ENCODE assay signal across 8 mouse cellular contexts in genomic region chr4:156185950-156186850, GRCm38 (mm10). TPM values are rescaled to one million over a fixed set of nuclear protein-coding genes. Genes with fewer than 3 reads are reported as not detected.
DNase-seq lines count a peak whose midpoint lies in the region; ATAC-seq and TF ChIP-seq lines count a peak whose summit lies in the region.

No protein-coding gene starts in this region.

- DNase-seq in intestine, embryonic 14.5 days (ENCODE audit: low spot score): no peak
- DNase-seq in embryo, embryonic 11 days: peak; percentile 78
- DNase-seq in frontal cortex, postnatal 25 days (ENCODE audit: low spot score in 2 of 2): peak; percentile 45 to 46
- peak; percentile 59 for DNase-seq in limb, embryonic 11.5 days (ENCODE audit: low spot score)
- peak; percentile 63 for DNase-seq in neural tube, embryonic 10.5 days (ENCODE audit: extremely low spot score, low spot score)
- no peak for DNase-seq in urinary bladder, postnatal 36 days (ENCODE audit: low spot score in 2 of 2)

- no peaks in the 10 kb centered on the region for H3K27me3 ChIP-seq in intestine, embryonic 14.5 days (replicated peaks; ENCODE audit: control insufficient read depth, insufficient read depth, low read length)
- no peaks in the 10 kb centered on the region for H3K27me3 ChIP-seq in intestine, postnatal 0 days (replicated peaks; ENCODE audit: control insufficient read depth, insufficient read depth, low read length)
- H3K27me3 ChIP-seq in limb, embryonic 11.5 days (ENCODE audit: control insufficient read depth, insufficient read depth, low read length): no peaks in the 10 kb centered on the region

- no peak overlapping the region for H3K4me3 ChIP-seq in intestine, embryonic 14.5 days (ENCODE audit: low read depth, low read length)
- no peak overlapping the region for H3K4me3 ChIP-seq in intestine, postnatal 0 days (ENCODE audit: low read depth, low read length)
- peak overlapping the region; percentile 24 for H3K4me3 ChIP-seq in limb, embryonic 11.5 days (ENCODE audit: low read depth, low read length)

- H3K4me2 ChIP-seq in intestine, embryonic 14.5 days (ENCODE audit: low read length): peak overlapping the region; percentile 32
- no peak overlapping the region for H3K4me2 ChIP-seq in intestine, postnatal 0 days (replicated peaks; ENCODE audit: low read depth)
- H3K4me2 ChIP-seq in limb, embryonic 11.5 days (ENCODE audit: low read depth, severe bottlenecking): peak overlapping the region; percentile 50

- no peak for ATAC-seq in intestine, embryonic 14.5 days (replicated peaks; ENCODE audit: low FRiP score, low TSS enrichment, low read depth)
- no peak for ATAC-seq in intestine, postnatal 0 days
- ATAC-seq in limb, embryonic 11.5 days (ENCODE audit: insufficient number of reproducible peaks, low FRiP score, low TSS enrichment, low read depth): no peak
- ATAC-seq in erythroid progenitor cell, adult 5-6 weeks (replicated peaks; ENCODE audit: low FRiP score, poor library complexity, severe bottlenecking): no peak

- peaks cover 42% of the 10 kb centered on the region for H3K36me3 ChIP-seq in intestine, embryonic 14.5 days (ENCODE audit: control insufficient read depth, insufficient read depth, low read length)
- peaks cover 24% of the 10 kb centered on the region; the same call in 1 of the 2 replicates for H3K36me3 ChIP-seq in intestine, postnatal 0 days (ENCODE audit: control insufficient read depth, insufficient read depth)
- H3K36me3 ChIP-seq in limb, embryonic 11.5 days (ENCODE audit: control insufficient read depth, insufficient read depth, low read length): peaks cover 2% of the 10 kb centered on the region

- no peak for TF ChIP-seq CTCF in intestine, postnatal 0 days (IDR thresholded peaks at IDR 0.05; ENCODE audit: low read depth)

- H3K9ac ChIP-seq in intestine, embryonic 14.5 days (ENCODE audit: low read length): peak overlapping the region; percentile 32
- no peak overlapping the region for H3K9ac ChIP-seq in intestine, postnatal 0 days (ENCODE audit: low read depth, low read length)
- peak overlapping the region; percentile 72 for H3K9ac ChIP-seq in limb, embryonic 11.5 days (ENCODE audit: low read length)

- no peaks in the 10 kb centered on the region for H3K9me3 ChIP-seq in intestine, embryonic 14.5 days (ENCODE audit: control insufficient read depth, low read length)
- H3K9me3 ChIP-seq in intestine, postnatal 0 days (ENCODE audit: control insufficient read depth): no peaks in the 10 kb centered on the region
- no peaks in the 10 kb centered on the region for H3K9me3 ChIP-seq in limb, embryonic 11.5 days (ENCODE audit: control insufficient read depth, low read length)

- H3K4me1 ChIP-seq in intestine, embryonic 14.5 days (replicated peaks; ENCODE audit: control insufficient read depth, insufficient read depth, low read length): peaks cover 20% of the 10 kb centered on the region
- peaks cover 12% of the 10 kb centered on the region; the same call in 1 of the 2 replicates for H3K4me1 ChIP-seq in intestine, postnatal 0 days (replicated peaks; ENCODE audit: control insufficient read depth, insufficient read depth, low read length)
- peaks cover 34% of the 10 kb centered on the region for H3K4me1 ChIP-seq in limb, embryonic 11.5 days (ENCODE audit: control insufficient read depth, insufficient read depth, low read length)

- H3K27ac ChIP-seq in intestine, embryonic 14.5 days (ENCODE audit: low read depth): no peak overlapping the region
- no peak overlapping the region for H3K27ac ChIP-seq in intestine, postnatal 0 days (ENCODE audit: low read depth, low read length)
- no peak overlapping the region for H3K27ac ChIP-seq in limb, embryonic 11.5 days (replicated peaks; ENCODE audit: low read depth, low read length)

- 19% methylated on average over 31 of the region's 31 CpGs for WGBS in intestine, embryonic 14.5 days
- WGBS in intestine, postnatal 0 days: 53% methylated on average over 31 of the region's 31 CpGs
- 15% methylated on average over 31 of the region's 31 CpGs for WGBS in limb, embryonic 11.5 days

RNA-seq across cellular contexts. Expression of gene Agrn, which starts 11.1 kb away (rescaled TPM):
- polyA plus RNA-seq in intestine, embryonic 14.5 days (2014; fragmentation: Nextera tagmentation; extraction: Ambion mirVana): 80.6 and 82.1 TPM in 2 replicates
- 15.1 and 17.7 TPM in 2 replicates for polyA plus RNA-seq in intestine, postnatal 0 days (2015; fragmentation: Nextera tagmentation; extraction: Ambion mirVana)
- 38.6 and 41.5 TPM in 2 replicates for polyA plus RNA-seq in limb, embryonic 11.5 days (2014; fragmentation: Nextera tagmentation; extraction: Ambion mirVana)
- 107 and 119 TPM in 2 replicates for total RNA-seq in erythroid progenitor cell, adult 5-6 weeks (2015; ENCODE audit: low replicate concordance)
- 52.9 and 82.3 TPM in 2 replicates for total RNA-seq in erythroid progenitor cell, adult 5-6 weeks (2017; ENCODE audit: low replicate concordance)

RNA-seq across cellular contexts. Expression of gene Isg15, which starts 14.4 kb away (rescaled TPM):
- 0.58 and 0.91 TPM in 2 replicates for polyA plus RNA-seq in intestine, embryonic 14.5 days (2014; fragmentation: Nextera tagmentation; extraction: Ambion mirVana)
- polyA plus RNA-seq in intestine, postnatal 0 days (2015; fragmentation: Nextera tagmentation; extraction: Ambion mirVana): 36.0 and 40.5 TPM in 2 replicates
- polyA plus RNA-seq in limb, embryonic 11.5 days (2014; fragmentation: Nextera tagmentation; extraction: Ambion mirVana): 0.20 TPM in 1 of 2 replicates, not detected in the other
- 32.8 and 101 TPM in 2 replicates for total RNA-seq in erythroid progenitor cell, adult 5-6 weeks (2015; ENCODE audit: low replicate concordance)
- 71.3 and 108 TPM in 2 replicates for total RNA-seq in erythroid progenitor cell, adult 5-6 weeks (2017; ENCODE audit: low replicate concordance)

RNA-seq across cellular contexts. Expression of gene AW011738, which starts 16.9 kb away (rescaled TPM):
- 0.69 and 1.1 TPM in 2 replicates for polyA plus RNA-seq in intestine, embryonic 14.5 days (2014; fragmentation: Nextera tagmentation; extraction: Ambion mirVana)
- 0.85 and 0.93 TPM in 2 replicates for polyA plus RNA-seq in intestine, postnatal 0 days (2015; fragmentation: Nextera tagmentation; extraction: Ambion mirVana)
- 0.28 and 0.70 TPM in 2 replicates for polyA plus RNA-seq in limb, embryonic 11.5 days (2014; fragmentation: Nextera tagmentation; extraction: Ambion mirVana)
- 12.2 and 17.3 TPM in 2 replicates for total RNA-seq in erythroid progenitor cell, adult 5-6 weeks (2015; ENCODE audit: low replicate concordance)
- 13.1 and 16.0 TPM in 2 replicates for total RNA-seq in erythroid progenitor cell, adult 5-6 weeks (2017; ENCODE audit: low replicate concordance)

RNA-seq across cellular contexts. Expression of gene Perm1, which starts 29.5 kb away (rescaled TPM):
- 0.51 and 0.54 TPM in 2 replicates for polyA plus RNA-seq in intestine, embryonic 14.5 days (2014; fragmentation: Nextera tagmentation; extraction: Ambion mirVana)
- polyA plus RNA-seq in intestine, postnatal 0 days (2015; fragmentation: Nextera tagmentation; extraction: Ambion mirVana): 0.39 and 0.47 TPM in 2 replicates
- polyA plus RNA-seq in limb, embryonic 11.5 days (2014; fragmentation: Nextera tagmentation; extraction: Ambion mirVana): 0.26 and 0.35 TPM in 2 replicates
- 4.2 and 7.2 TPM in 2 replicates for total RNA-seq in erythroid progenitor cell, adult 5-6 weeks (2015; ENCODE audit: low replicate concordance)
- 3.2 and 5.9 TPM in 2 replicates for total RNA-seq in erythroid progenitor cell, adult 5-6 weeks (2017; ENCODE audit: low replicate concordance)

RNA-seq across cellular contexts. Expression of gene Plekhn1, which starts 48.5 kb away (rescaled TPM):
- 19.7 and 20.1 TPM in 2 replicates for polyA plus RNA-seq in intestine, embryonic 14.5 days (2014; fragmentation: Nextera tagmentation; extraction: Ambion mirVana)
- 8.3 and 8.6 TPM in 2 replicates for polyA plus RNA-seq in intestine, postnatal 0 days (2015; fragmentation: Nextera tagmentation; extraction: Ambion mirVana)
- polyA plus RNA-seq in limb, embryonic 11.5 days (2014; fragmentation: Nextera tagmentation; extraction: Ambion mirVana): 20.1 and 20.2 TPM in 2 replicates
- 36.9 and 45.8 TPM in 2 replicates for total RNA-seq in erythroid progenitor cell, adult 5-6 weeks (2015; ENCODE audit: low replicate concordance)
- 23.7 and 40.3 TPM in 2 replicates for total RNA-seq in erythroid progenitor cell, adult 5-6 weeks (2017; ENCODE audit: low replicate concordance)

Comparison
In these comparisons a context has a peak if more than half of its experiments do, and no peak if none do; other contexts are left out.
1. RNA of gene Isg15, which starts 14.4 kb away (polyA plus RNA-seq): 36.0 to 40.5 TPM in intestine, postnatal 0 days; 0.58 to 0.91 TPM in intestine, embryonic 14.5 days and 0.20 TPM in limb, embryonic 11.5 days; every median in the first group is over 10 times any median in the second.
2. DNase-seq: peak in embryo, embryonic 11 days (single experiment), frontal cortex, postnatal 25 days (2 of 2), limb, embryonic 11.5 days (single experiment) and neural tube, embryonic 10.5 days (single experiment); none in intestine, embryonic 14.5 days (single experiment) and urinary bladder, postnatal 36 days (0 of 2).